Mouse (Mus musculus): Measurements from ENCODE around the gene Ryr2. TPM values are rescaled to one million over a fixed set of nuclear protein-coding genes. Genes with fewer than 3 reads are reported as not detected.

Ryr2 gene
- polyA plus RNA-seq, 1 experiment from 2014 or later: 0.16 TPM

DNA sequence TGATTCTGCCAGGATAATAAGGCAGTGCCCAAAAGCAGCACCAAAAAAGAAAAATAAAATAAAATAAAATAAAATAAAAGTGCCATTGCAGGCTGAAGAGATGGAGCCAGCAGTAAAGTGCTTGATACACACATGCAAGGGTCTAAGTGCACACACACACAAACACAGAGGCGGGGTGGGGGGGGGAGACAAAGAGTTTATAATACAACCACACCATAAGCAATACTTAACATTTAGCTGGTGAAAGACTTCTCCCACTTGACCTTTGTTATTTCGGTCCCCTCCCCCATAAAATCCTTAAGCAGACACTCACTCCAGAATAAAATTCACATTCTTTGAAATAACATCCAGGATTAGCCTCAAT, 22.7 kb downstream of the Ryr2 start:
- DNase-seq: no peak
- ATAC-seq: no peak
- H3K4me1 ChIP-seq (ENCODE audit: insufficient read depth): no peaks in the 10 kb centered on the region
- no peak overlapping the region for H3K27ac ChIP-seq (ENCODE audit: low read depth)
- H3K4me3 ChIP-seq (ENCODE audit: low read depth, low read length): no peak overlapping the region
- H3K9ac ChIP-seq (replicated peaks): no peak overlapping the region
- no peaks in the 10 kb centered on the region for H3K36me3 ChIP-seq (replicated peaks; ENCODE audit: insufficient read depth, low read length)
- no peaks in the 10 kb centered on the region for H3K27me3 ChIP-seq (ENCODE audit: insufficient read depth, low read length)
- H3K4me2 ChIP-seq (ENCODE audit: low read depth, low read length): no peak overlapping the region
- WGBS (ENCODE audit: insufficient replicate concordance): 70% methylated on average over 2 of the region's 2 CpGs
- no peaks in the 10 kb centered on the region for H3K9me3 ChIP-seq (ENCODE audit: low read length)
- TF ChIP-seq EP300 (IDR thresholded peaks at IDR 0.05; ENCODE audit: low read depth) (no peak), CTCF (IDR thresholded peaks at IDR 0.05; ENCODE audit: low read depth) (no peak)

DNA sequence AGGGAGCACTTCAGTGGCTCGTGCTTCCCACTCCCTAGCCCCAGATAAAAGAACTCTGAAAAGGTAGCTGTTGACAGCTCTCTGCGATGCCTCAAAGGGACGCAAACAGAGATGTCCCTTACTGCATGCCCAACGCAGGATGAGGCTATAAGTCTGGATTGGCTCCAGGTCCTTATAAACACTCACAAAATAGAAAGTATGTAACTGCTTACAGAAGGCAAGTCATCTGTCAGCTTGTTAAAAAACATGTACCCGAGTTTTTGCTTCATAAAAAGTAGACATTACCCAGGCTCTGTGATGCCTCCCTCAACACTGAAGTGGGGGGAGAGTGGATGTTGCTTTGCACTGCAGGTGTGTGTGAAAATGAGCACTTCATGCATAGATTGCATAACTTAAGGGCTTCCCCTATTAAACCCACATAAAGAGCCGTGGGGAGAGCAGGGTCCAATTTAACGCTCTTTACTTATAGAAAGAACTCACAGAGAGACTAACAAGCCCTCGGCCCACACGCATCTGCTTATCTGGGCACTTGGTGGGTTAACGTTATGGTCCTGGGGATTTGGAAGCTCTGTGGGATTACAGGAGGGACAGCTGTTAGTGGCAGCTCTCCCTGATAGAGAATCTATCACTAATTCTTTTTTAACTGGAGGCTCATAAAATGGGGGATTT, 23.2 kb downstream of the Ryr2 start:
- ATAC-seq: no peak
- Histone ChIP-seq H3K9me3 (ENCODE audit: low read length) (no peaks in the 10 kb centered on the region), H3K4me1 (ENCODE audit: insufficient read depth) (no peaks in the 10 kb centered on the region), H3K36me3 (replicated peaks; ENCODE audit: insufficient read depth, low read length) (no peaks in the 10 kb centered on the region), H3K27ac (ENCODE audit: low read depth) (no peak overlapping the region), H3K9ac (replicated peaks) (no peak overlapping the region), H3K4me3 (ENCODE audit: low read depth, low read length) (no peak overlapping the region), H3K27me3 (ENCODE audit: insufficient read depth, low read length) (no peaks in the 10 kb centered on the region), H3K4me2 (ENCODE audit: low read depth, low read length) (no peak overlapping the region)
- WGBS (ENCODE audit: insufficient replicate concordance): 53% methylated on average over 10 of the region's 10 CpGs
- DNase-seq: no peak
- TF ChIP-seq CTCF (IDR thresholded peaks at IDR 0.05; ENCODE audit: low read depth) (no peak), EP300 (IDR thresholded peaks at IDR 0.05; ENCODE audit: low read depth) (no peak)

DNA sequence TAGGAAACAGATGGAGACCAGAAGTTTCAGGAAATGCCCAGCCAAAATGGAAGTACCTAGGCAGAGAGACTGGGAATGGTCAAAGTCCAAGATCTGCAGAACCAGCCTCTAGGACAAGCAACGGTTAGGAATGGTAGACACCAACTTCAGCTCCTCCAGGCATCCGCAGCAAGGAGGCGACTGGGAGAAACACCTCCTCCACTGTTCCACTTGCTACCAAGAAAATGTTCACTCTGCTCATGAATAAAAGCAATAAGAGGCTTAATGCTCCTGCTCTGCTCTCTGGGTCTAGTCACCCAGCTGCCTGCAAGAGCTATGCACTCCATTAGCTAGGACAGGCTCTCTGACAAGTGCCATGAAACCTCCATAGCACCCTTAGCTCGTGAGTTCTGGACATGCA, 26.2 kb downstream of the Ryr2 start:
- H3K27ac ChIP-seq (ENCODE audit: low read depth): no peak overlapping the region
- ATAC-seq (no peak), DNase-seq (no peak)
- H3K36me3 ChIP-seq (replicated peaks; ENCODE audit: insufficient read depth, low read length): no peaks in the 10 kb centered on the region
- H3K9ac ChIP-seq (replicated peaks): no peak overlapping the region
- WGBS (ENCODE audit: insufficient replicate concordance): 75% methylated on average over 4 of the region's 4 CpGs
- H3K4me2 ChIP-seq (ENCODE audit: low read depth, low read length): no peak overlapping the region
- TF ChIP-seq EP300 (IDR thresholded peaks at IDR 0.05; ENCODE audit: low read depth): no peak
- TF ChIP-seq CTCF (IDR thresholded peaks at IDR 0.05; ENCODE audit: low read depth): no peak
- H3K27me3 ChIP-seq (ENCODE audit: insufficient read depth, low read length): no peaks in the 10 kb centered on the region
- no peaks in the 10 kb centered on the region for H3K4me1 ChIP-seq (ENCODE audit: insufficient read depth)
- no peak overlapping the region for H3K4me3 ChIP-seq (ENCODE audit: low read depth, low read length)
- no peaks in the 10 kb centered on the region for H3K9me3 ChIP-seq (ENCODE audit: low read length)

DNA sequence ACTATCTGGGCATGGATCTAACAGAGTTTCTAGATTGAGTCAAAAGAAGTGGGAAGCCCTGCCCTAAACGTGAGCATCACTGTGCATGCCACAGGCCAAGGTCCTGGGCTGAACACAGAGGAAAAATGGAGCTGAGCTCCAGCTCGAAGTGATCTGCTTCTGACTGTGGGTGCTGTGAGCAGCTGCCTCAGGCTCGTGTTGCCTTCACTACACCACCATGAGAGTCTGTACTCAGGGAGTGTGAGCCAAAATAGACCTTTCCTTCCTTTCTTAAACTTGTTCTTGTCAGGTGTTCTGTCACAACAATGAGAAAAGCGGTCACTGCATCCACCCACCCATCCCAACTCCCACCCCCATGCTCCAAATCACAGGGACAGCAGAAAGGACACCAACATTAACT, 27.2 kb downstream of the Ryr2 start:
- Histone ChIP-seq H3K4me1 (ENCODE audit: insufficient read depth) (no peaks in the 10 kb centered on the region), H3K9me3 (ENCODE audit: low read length) (no peaks in the 10 kb centered on the region), H3K9ac (replicated peaks) (no peak overlapping the region), H3K4me3 (ENCODE audit: low read depth, low read length) (no peak overlapping the region), H3K27ac (ENCODE audit: low read depth) (no peak overlapping the region), H3K4me2 (ENCODE audit: low read depth, low read length) (no peak overlapping the region), H3K27me3 (ENCODE audit: insufficient read depth, low read length) (no peaks in the 10 kb centered on the region), H3K36me3 (replicated peaks; ENCODE audit: insufficient read depth, low read length) (no peaks in the 10 kb centered on the region)
- ATAC-seq: no peak
- TF ChIP-seq EP300 (IDR thresholded peaks at IDR 0.05; ENCODE audit: low read depth) (no peak), CTCF (IDR thresholded peaks at IDR 0.05; ENCODE audit: low read depth) (no peak)
- WGBS (ENCODE audit: insufficient replicate concordance): 65% methylated on average over 4 of the region's 4 CpGs
- no peak for DNase-seq

DNA sequence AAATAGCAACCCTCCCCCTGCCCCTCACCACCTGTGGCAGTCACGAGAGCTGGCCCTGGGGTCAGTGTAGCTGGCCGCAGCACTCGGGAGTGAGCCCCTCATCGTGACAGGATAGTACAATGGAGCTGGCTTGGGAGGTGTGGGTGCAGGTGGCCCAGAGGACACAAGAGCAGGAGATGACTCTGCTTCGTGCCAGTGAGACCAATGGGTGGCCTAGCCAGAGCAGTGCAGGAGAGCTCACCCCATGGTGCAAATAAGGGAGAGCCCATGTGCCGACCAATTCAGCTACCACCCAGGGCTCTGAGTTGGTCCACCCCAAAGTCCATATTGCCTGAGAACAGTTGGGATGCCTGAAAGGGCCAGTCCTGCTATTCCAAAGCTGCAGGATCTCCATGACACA, 31.8 kb downstream of the Ryr2 start:
- no peak for TF ChIP-seq EP300 (IDR thresholded peaks at IDR 0.05; ENCODE audit: low read depth)
- no peak for TF ChIP-seq CTCF (IDR thresholded peaks at IDR 0.05; ENCODE audit: low read depth)
- DNase-seq (no peak), ATAC-seq (no peak)
- no peak overlapping the region for H3K4me3 ChIP-seq (ENCODE audit: low read depth, low read length)
- H3K36me3 ChIP-seq (replicated peaks; ENCODE audit: insufficient read depth, low read length): no peaks in the 10 kb centered on the region
- H3K4me2 ChIP-seq (ENCODE audit: low read depth, low read length): no peak overlapping the region
- no peaks in the 10 kb centered on the region for H3K27me3 ChIP-seq (ENCODE audit: insufficient read depth, low read length)
- H3K9ac ChIP-seq (replicated peaks): no peak overlapping the region
- no peaks in the 10 kb centered on the region for H3K4me1 ChIP-seq (ENCODE audit: insufficient read depth)
- H3K27ac ChIP-seq (ENCODE audit: low read depth): no peak overlapping the region
- no peaks in the 10 kb centered on the region for H3K9me3 ChIP-seq (ENCODE audit: low read length)
- WGBS (ENCODE audit: insufficient replicate concordance): 81% methylated on average over 6 of the region's 6 CpGs

DNA sequence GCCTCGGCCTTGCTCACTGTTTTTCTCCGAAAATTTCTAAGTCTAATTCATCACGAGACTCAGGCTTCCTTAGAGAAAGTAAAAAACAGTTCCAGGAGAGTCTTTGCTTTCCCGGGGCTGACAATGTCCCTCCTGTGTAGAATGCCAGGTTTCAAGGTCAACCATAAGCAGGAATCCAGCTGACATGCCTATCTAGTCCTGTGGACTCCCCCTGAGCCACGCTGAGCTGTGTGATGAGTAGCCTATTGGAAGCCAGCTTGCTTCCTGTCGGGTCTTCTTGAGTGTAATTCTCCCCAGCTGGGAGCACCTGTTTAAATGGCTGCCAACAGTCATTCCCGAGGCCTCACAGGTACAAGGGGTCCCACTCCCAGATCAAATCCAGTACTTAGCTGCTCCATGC, 34.2 kb downstream of the Ryr2 start:
- Histone ChIP-seq H3K4me2 (ENCODE audit: low read depth, low read length) (no peak overlapping the region), H3K9me3 (ENCODE audit: low read length) (no peaks in the 10 kb centered on the region), H3K27me3 (ENCODE audit: insufficient read depth, low read length) (no peaks in the 10 kb centered on the region), H3K4me3 (ENCODE audit: low read depth, low read length) (no peak overlapping the region), H3K9ac (replicated peaks) (no peak overlapping the region), H3K27ac (ENCODE audit: low read depth) (no peak overlapping the region), H3K36me3 (replicated peaks; ENCODE audit: insufficient read depth, low read length) (no peaks in the 10 kb centered on the region), H3K4me1 (ENCODE audit: insufficient read depth) (no peaks in the 10 kb centered on the region)
- DNase-seq (no peak), ATAC-seq (no peak)
- TF ChIP-seq CTCF (IDR thresholded peaks at IDR 0.05; ENCODE audit: low read depth): no peak
- TF ChIP-seq EP300 (IDR thresholded peaks at IDR 0.05; ENCODE audit: low read depth): no peak
- whole genome bisulfite sequencing (ENCODE audit: insufficient replicate concordance): 61% methylated on average over 7 of the region's 7 CpGs

DNA sequence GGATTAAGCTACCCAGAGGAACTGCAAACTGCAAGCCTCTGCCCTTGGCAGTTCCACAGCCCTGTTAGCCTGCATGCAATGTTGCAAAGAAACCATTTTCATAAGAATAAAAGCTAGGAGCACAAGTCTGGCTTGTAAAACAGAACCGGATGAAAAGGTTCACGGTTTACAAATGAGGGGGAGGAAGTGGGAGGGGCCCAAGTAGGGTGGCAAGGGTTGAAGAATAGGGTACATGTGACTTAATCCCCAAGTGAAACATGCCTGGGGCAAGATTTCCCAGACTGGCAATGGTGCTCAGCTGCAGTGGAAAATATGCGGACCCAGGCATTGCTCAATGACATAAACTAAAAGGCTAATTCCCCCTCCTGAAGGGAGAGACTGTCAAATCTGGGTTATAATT, 34.6 kb downstream of the Ryr2 start:
- ATAC-seq: no peak
- Histone ChIP-seq H3K9ac (replicated peaks) (no peak overlapping the region), H3K4me1 (ENCODE audit: insufficient read depth) (no peaks in the 10 kb centered on the region), H3K9me3 (ENCODE audit: low read length) (no peaks in the 10 kb centered on the region), H3K27ac (ENCODE audit: low read depth) (no peak overlapping the region), H3K4me2 (ENCODE audit: low read depth, low read length) (no peak overlapping the region), H3K36me3 (replicated peaks; ENCODE audit: insufficient read depth, low read length) (no peaks in the 10 kb centered on the region), H3K4me3 (ENCODE audit: low read depth, low read length) (no peak overlapping the region), H3K27me3 (ENCODE audit: insufficient read depth, low read length) (no peaks in the 10 kb centered on the region)
- no peak for TF ChIP-seq EP300 (IDR thresholded peaks at IDR 0.05; ENCODE audit: low read depth)
- no peak for TF ChIP-seq CTCF (IDR thresholded peaks at IDR 0.05; ENCODE audit: low read depth)
- WGBS (ENCODE audit: insufficient replicate concordance): 43% methylated on average over 3 of the region's 3 CpGs
- DNase-seq: no peak
